Mouse (Mus musculus) testis, adult 2 months (tissue): Measurements from ENCODE around the gene Rpsa.

ENCODE experiments used
- CTCF ChIP-seq: fragments of 200-500 bp; IDR thresholded peaks from 2 replicates; pipeline ENCODE4 v1.5.1; 2012; ENCODE audit warnings: low read depth, mild to moderate bottlenecking, inconsistent platforms, low read length, moderate library complexity; ENCODE audit not compliant: control insufficient read depth, insufficient read depth, insufficient replicate concordance
- POLR2A ChIP-seq: fragments of 200-500 bp; IDR thresholded peaks from 2 replicates; pipeline ENCODE4 v1.6.1; 2012; ENCODE audit warnings: low read depth, mild to moderate bottlenecking, inconsistent platforms, low read length, moderate library complexity; ENCODE audit not compliant: control insufficient read depth

GRCm38 (mm10) chr9:120116184-120116624, 11.3 kb upstream of the Rpsa start:
- TF ChIP-seq CTCF (no peak), POLR2A (no peak)
